Mouse (Mus musculus): Measurements from ENCODE around the gene Il15ra. TPM values are rescaled to one million over a fixed set of nuclear protein-coding genes. Genes with fewer than 3 reads are reported as not detected.

Il15ra gene
- total and polyA plus RNA-seq, 3 experiments: 12.6 to 16.6 (median 14.4) TPM

DNA sequence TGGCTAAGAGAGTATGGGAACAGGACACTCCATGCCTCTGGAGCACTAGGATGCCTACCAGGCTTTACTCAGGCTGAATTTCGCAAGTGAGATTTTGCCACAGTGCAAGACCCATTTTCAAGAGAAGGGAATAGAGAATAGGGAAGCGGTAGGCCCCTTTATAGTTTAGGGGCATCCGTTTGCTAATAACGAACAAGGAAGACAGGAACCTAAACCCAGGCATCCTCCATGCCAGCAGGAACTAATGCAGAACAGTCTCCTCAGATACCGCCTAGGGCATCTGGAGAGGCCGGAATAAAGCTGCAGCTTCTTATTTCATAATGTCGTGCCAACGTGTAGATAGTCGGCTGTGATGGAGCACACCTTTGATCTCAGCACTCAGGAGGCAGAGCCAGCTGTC lies 17.5 kb downstream of the Il15ra start:
- dilution Hi-C loops (cut with MboI; ENCODE audit: extremely low pct_ligation_motif_present, extremely low pct_unique_long_range_greater_than_20kb, low sequenced_read_pairs) (no loop called here), in situ Hi-C loops (cut with MboI; ENCODE audit: low pct_ligation_motif_present, low pct_unique_long_range_greater_than_20kb, low sequenced_read_pairs) (loop anchor here (25.0 kb wide), 1 partner anchor 385 kb away; no protein-coding TSS in a partner anchor)
- no peak for DNase-seq (ENCODE audit: extremely low read depth)
- H3K79me2 ChIP-seq (replicated peaks; ENCODE audit: control insufficient read depth, extremely low read depth, insufficient read depth, poor library complexity, severe bottlenecking): no peaks in the 10 kb centered on the region
- no peak overlapping the region for H3K9ac ChIP-seq (ENCODE audit: insufficient read depth, low read depth)
- H3K4me3 ChIP-seq (replicated peaks in 1 of 3; ENCODE audit: low read depth in 2 of 3, low read length in 2 of 3, poor library complexity in 1 of 3): no peak overlapping the region
- no peak for TF ChIP-seq ZMIZ1 (IDR thresholded peaks at IDR 0.05; ENCODE audit: low read depth, low read length)
- TF ChIP-seq MYC (IDR thresholded peaks at IDR 0.05; ENCODE audit: low read depth, low read length): no peak
- TF ChIP-seq HCFC1 (IDR thresholded peaks at IDR 0.05; ENCODE audit: low read depth, low read length): no peak
- no peak for TF ChIP-seq JUN (IDR thresholded peaks at IDR 0.05; ENCODE audit: insufficient read depth, low read depth, low read length)
- no peak for TF ChIP-seq MAFK (IDR thresholded peaks at IDR 0.05; ENCODE audit: insufficient replicate concordance, low read length)
- no peak for TF ChIP-seq GABPA (IDR thresholded peaks at IDR 0.05; ENCODE audit: insufficient replicate concordance, low read depth, low read length)
- TF ChIP-seq PAX5 (IDR thresholded peaks at IDR 0.05; ENCODE audit: low read length): no peak
- TF ChIP-seq MAZ (IDR thresholded peaks at IDR 0.05; ENCODE audit: low read depth, low read length): no peak
- TF ChIP-seq EP300 (IDR thresholded peaks at IDR 0.05; ENCODE audit: low read length): no peak
- TF ChIP-seq NRF1 (IDR thresholded peaks at IDR 0.05; ENCODE audit: low read depth, low read length): no peak
- no peak for TF ChIP-seq MAX (IDR thresholded peaks at IDR 0.05; ENCODE audit: low read length)
- TF ChIP-seq CTCF (conservative IDR thresholded peaks at IDR 0.05 in 1 of 2, IDR thresholded peaks at IDR 0.05 in 1 of 2; ENCODE audit: low read depth in 2 of 2, low read length in 2 of 2): no peak
- no peak for TF ChIP-seq KAT2A (IDR thresholded peaks at IDR 0.05; ENCODE audit: insufficient replicate concordance, low read length)
- no peak for TF ChIP-seq ELF1 (IDR thresholded peaks at IDR 0.05; ENCODE audit: low read depth, low read length)
- TF ChIP-seq JUND (conservative IDR thresholded peaks at IDR 0.05; ENCODE audit: low read depth, low read length): no peak
- TF ChIP-seq ZKSCAN1 (IDR thresholded peaks at IDR 0.05; ENCODE audit: borderline replicate concordance, low read depth, low read length): no peak
- no peak for TF ChIP-seq ETS1 (conservative IDR thresholded peaks at IDR 0.05; ENCODE audit: low read depth, low read length)
- TF ChIP-seq ZC3H11A (IDR thresholded peaks at IDR 0.05; ENCODE audit: low read depth, low read length): no peak
- TF ChIP-seq E2F4 (IDR thresholded peaks at IDR 0.05; ENCODE audit: insufficient replicate concordance, low read depth, low read length): no peak
- H3K4me1 ChIP-seq (ENCODE audit: control insufficient read depth in 1 of 2, insufficient read depth in 2 of 2): no peaks in the 10 kb centered on the region
- H3K9me3 ChIP-seq (replicated peaks; ENCODE audit: low read length): no peaks in the 10 kb centered on the region
- H3K36me3 ChIP-seq (replicated peaks in 1 of 2; ENCODE audit: control insufficient read depth in 1 of 2, insufficient read depth in 1 of 2, low read length in 1 of 2): peaks cover 51 to 88% of the 10 kb centered on the region in 2 experiments
- no peak overlapping the region for H3K4me2 ChIP-seq (ENCODE audit: insufficient read depth, low read depth, poor library complexity, severe bottlenecking)
- H3K27me3 ChIP-seq (replicated peaks): no peaks in the 10 kb centered on the region
- H3K27ac ChIP-seq (ENCODE audit: insufficient read depth, low read depth): no peak overlapping the region

DNA sequence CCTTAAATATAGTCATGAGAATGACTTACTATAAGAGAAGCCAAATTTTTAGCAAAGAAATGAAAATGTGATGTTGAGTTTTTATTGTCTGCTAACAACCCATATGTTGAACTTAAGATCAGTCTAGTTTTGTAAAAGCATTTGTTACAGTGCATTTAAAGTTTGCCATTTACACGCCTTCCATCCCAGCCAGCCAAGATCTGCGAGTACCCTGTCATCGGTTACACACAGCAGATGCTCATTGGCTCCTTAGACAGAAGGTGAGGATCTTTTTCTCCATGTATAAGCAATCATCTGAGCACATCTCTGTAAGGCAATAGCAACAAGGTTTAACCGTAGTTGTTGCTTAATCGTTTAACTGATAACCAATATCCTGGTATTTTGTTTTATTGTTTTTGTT lies 22.5 kb downstream of the Il15ra start:
- no peaks in the 10 kb centered on the region for H3K9me3 ChIP-seq (replicated peaks; ENCODE audit: low read length)
- H3K36me3 ChIP-seq (replicated peaks in 1 of 2; ENCODE audit: control insufficient read depth in 1 of 2, insufficient read depth in 1 of 2, low read length in 1 of 2): peaks cover 26 to 70% of the 10 kb centered on the region in 2 experiments
- no peak for DNase-seq (ENCODE audit: extremely low read depth)
- dilution Hi-C loops (cut with MboI; ENCODE audit: extremely low pct_ligation_motif_present, extremely low pct_unique_long_range_greater_than_20kb, low sequenced_read_pairs) (no loop called here), in situ Hi-C loops (cut with MboI; ENCODE audit: low pct_ligation_motif_present, low pct_unique_long_range_greater_than_20kb, low sequenced_read_pairs) (no loop called here)
- H3K9ac ChIP-seq (ENCODE audit: insufficient read depth, low read depth): no peak overlapping the region
- no peaks in the 10 kb centered on the region for H3K4me1 ChIP-seq (ENCODE audit: control insufficient read depth in 1 of 2, insufficient read depth in 2 of 2)
- no peaks in the 10 kb centered on the region for H3K79me2 ChIP-seq (replicated peaks; ENCODE audit: control insufficient read depth, extremely low read depth, insufficient read depth, poor library complexity, severe bottlenecking)
- H3K27ac ChIP-seq (ENCODE audit: insufficient read depth, low read depth): no peak overlapping the region
- H3K4me2 ChIP-seq (ENCODE audit: insufficient read depth, low read depth, poor library complexity, severe bottlenecking): no peak overlapping the region
- H3K27me3 ChIP-seq (replicated peaks): no peaks in the 10 kb centered on the region
- no peak for TF ChIP-seq ZKSCAN1 (IDR thresholded peaks at IDR 0.05; ENCODE audit: borderline replicate concordance, low read depth, low read length)
- TF ChIP-seq CHD1 (IDR thresholded peaks at IDR 0.05; ENCODE audit: low read depth, low read length): no peak
- TF ChIP-seq MXI1 (IDR thresholded peaks at IDR 0.05; ENCODE audit: low read depth, low read length): no peak
- TF ChIP-seq MEF2A (IDR thresholded peaks at IDR 0.05; ENCODE audit: borderline replicate concordance, low read depth, low read length): no peak
- no peak for TF ChIP-seq MAFK (IDR thresholded peaks at IDR 0.05; ENCODE audit: insufficient replicate concordance, low read length)
- no peak for TF ChIP-seq NRF1 (IDR thresholded peaks at IDR 0.05; ENCODE audit: low read depth, low read length)
- no peak for TF ChIP-seq PAX5 (IDR thresholded peaks at IDR 0.05; ENCODE audit: low read length)
- TF ChIP-seq POLR2A (IDR thresholded peaks at IDR 0.05; ENCODE audit: low read depth, low read length): no peak
- TF ChIP-seq HCFC1 (IDR thresholded peaks at IDR 0.05; ENCODE audit: low read depth, low read length): no peak
- no peak for TF ChIP-seq CHD2 (IDR thresholded peaks at IDR 0.05; ENCODE audit: low read length)
- no peak for TF ChIP-seq SIN3A (IDR thresholded peaks at IDR 0.05; ENCODE audit: low read length)
- TF ChIP-seq UBTF (IDR thresholded peaks at IDR 0.05; ENCODE audit: low read depth, low read length): no peak
- TF ChIP-seq MYC (IDR thresholded peaks at IDR 0.05; ENCODE audit: low read depth, low read length): no peak
- no peak overlapping the region for H3K4me3 ChIP-seq (replicated peaks in 1 of 3; ENCODE audit: low read depth in 2 of 3, low read length in 2 of 3, poor library complexity in 1 of 3)

All from CH12.LX (cell line).